Mouse (Mus musculus) MEL (cell line): ENCODE measurements around the gene Rrh. TPM values are rescaled to one million over a fixed set of nuclear protein-coding genes. Genes with fewer than 3 reads are reported as not detected.
A peak's percentile ranks its signal among the peaks of the same experiment; 100 is the strongest.

Experiments
- DNase-seq: peaks from one replicate; pipeline ENCODE4 v3.0.0; 2011; ENCODE audit warnings: low read depth, low spot score
- H3K27ac ChIP-seq: 2 replicates; pipeline ENCODE4 v1.5.1; 2012; ENCODE audit warnings: low read depth, mild to moderate bottlenecking, control low read depth, low read length, moderate library complexity; ENCODE audit not compliant: control insufficient read depth
- H3K27me3 ChIP-seq, 2 experiments: fragments of 150-350 bp in 1 of 2; sonication (generic) in 1 of 2; 2 replicates each; pipeline ENCODE4 v1.6.1; 2012; ENCODE audit warnings: low read length in 2 of 2, mild to moderate bottlenecking in 2 of 2, improper control_type of control experiment in 1 of 2, moderate library complexity in 1 of 2; ENCODE audit not compliant: insufficient read depth in 2 of 2, control insufficient read depth in 1 of 2
- H3K36me3 ChIP-seq, 2 experiments: 2 replicates each; pipeline ENCODE4 v1.6.1; 2012 to 2014; ENCODE audit warnings: low read length in 2 of 2, improper control_type of control experiment in 1 of 2, inconsistent platforms in 1 of 2, mild to moderate bottlenecking in 1 of 2; ENCODE audit not compliant: insufficient read depth in 2 of 2, control insufficient read depth in 1 of 2
- H3K4me1 ChIP-seq, 2 experiments: fragments of 150-350 bp in 1 of 2; sonication (generic) in 1 of 2; 2 replicates each; pipeline ENCODE4 v1.6.1; 2012; ENCODE audit warnings: low read length in 2 of 2, improper control_type of control experiment in 1 of 2, mild to moderate bottlenecking in 1 of 2; ENCODE audit not compliant: insufficient read depth in 2 of 2, control insufficient read depth in 1 of 2
- H3K4me3 ChIP-seq, 2 experiments: fragments of 150-350 bp in 1 of 2; sonication (generic) in 1 of 2; 2 replicates each; pipeline ENCODE4 v1.5.1; 2012; ENCODE audit warnings: low read depth in 2 of 2, low read length in 2 of 2, mild to moderate bottlenecking in 2 of 2, moderate library complexity in 2 of 2, control low read depth in 1 of 2, improper control_type of control experiment in 1 of 2; ENCODE audit not compliant: control insufficient read depth in 1 of 2, insufficient read depth in 1 of 2
- H3K79me2 ChIP-seq: 2 replicates; pipeline ENCODE4 v1.6.1; 2012; ENCODE audit warnings: mild to moderate bottlenecking, low read length, moderate library complexity; ENCODE audit not compliant: control insufficient read depth, poor library complexity, insufficient read depth
- H3K9ac ChIP-seq: 2 replicates; pipeline ENCODE4 v1.6.1; 2012; ENCODE audit warnings: low read depth, mild to moderate bottlenecking, control low read depth, low read length, moderate library complexity; ENCODE audit not compliant: control insufficient read depth, poor library complexity, severe bottlenecking
- H3K9me3 ChIP-seq: fragments of 150-350 bp; sonication (generic); replicated peaks from 2 replicates; pipeline ENCODE4 v1.6.1; 2012; ENCODE audit warnings: mild to moderate bottlenecking, low read length, improper control_type of control experiment, moderate library complexity; ENCODE audit not compliant: insufficient read depth
- BHLHE40 ChIP-seq: IDR thresholded peaks from 2 replicates; pipeline ENCODE4 v1.6.1; 2012; ENCODE audit warnings: low read depth, mild to moderate bottlenecking, inconsistent platforms, low read length, improper control_type of control experiment, borderline replicate concordance
- CHD1 ChIP-seq: IDR thresholded peaks from 2 replicates; pipeline ENCODE4 v1.6.1; 2012; ENCODE audit warnings: low read depth, mild to moderate bottlenecking, inconsistent platforms, low read length, improper control_type of control experiment
- ELF1 ChIP-seq: IDR thresholded peaks from 2 replicates; pipeline ENCODE4 v1.6.1; 2014; ENCODE audit warnings: low read depth, mild to moderate bottlenecking, inconsistent platforms, low read length, improper control_type of control experiment, moderate library complexity
- JUND ChIP-seq: IDR thresholded peaks from 2 replicates; pipeline ENCODE4 v1.6.1; 2011; ENCODE audit warnings: low read depth, mild to moderate bottlenecking, improper control_type of control experiment, low read length
- MAX ChIP-seq: IDR thresholded peaks from 2 replicates; pipeline ENCODE4 v1.6.1; 2011; ENCODE audit warnings: low read length, improper control_type of control experiment
- MEF2A ChIP-seq: IDR thresholded peaks from 2 replicates; pipeline ENCODE4 v1.6.1; 2014; ENCODE audit warnings: low read depth, mild to moderate bottlenecking, inconsistent platforms, low read length, improper control_type of control experiment; ENCODE audit not compliant: poor library complexity, insufficient replicate concordance, severe bottlenecking; ENCODE audit errors: extremely low read depth
- MYC ChIP-seq: IDR thresholded peaks from 2 replicates; pipeline ENCODE4 v1.6.1; 2011; ENCODE audit warnings: low read depth, mild to moderate bottlenecking, low read length, improper control_type of control experiment, moderate library complexity
- NRF1 ChIP-seq: IDR thresholded peaks from 2 replicates; pipeline ENCODE4 v1.6.1; 2014; ENCODE audit warnings: low read depth, mild to moderate bottlenecking, inconsistent platforms, low read length, improper control_type of control experiment, moderate library complexity; ENCODE audit not compliant: poor library complexity, insufficient read depth, severe bottlenecking
- POLR2AphosphoS5 ChIP-seq: IDR thresholded peaks from 2 replicates; pipeline ENCODE4 v1.6.1; 2012; ENCODE audit warnings: low read depth, borderline replicate concordance, mild to moderate bottlenecking, inconsistent platforms, low read length, moderate library complexity, mixed read lengths
- RAD21 ChIP-seq: IDR thresholded peaks from 2 replicates; pipeline ENCODE4 v1.6.1; 2011; ENCODE audit warnings: mild to moderate bottlenecking, low read depth, low read length, improper control_type of control experiment
- RCOR1 ChIP-seq: IDR thresholded peaks from 2 replicates; pipeline ENCODE4 v1.6.1; 2012; ENCODE audit warnings: low read depth, mild to moderate bottlenecking, inconsistent platforms, low read length, improper control_type of control experiment
- SIN3A ChIP-seq: IDR thresholded peaks from 2 replicates; pipeline ENCODE4 v1.6.1; 2012; ENCODE audit warnings: low read length, improper control_type of control experiment, inconsistent platforms
- TAL1 ChIP-seq: IDR thresholded peaks from 2 replicates; pipeline ENCODE4 v1.6.1; 2012; ENCODE audit warnings: mild to moderate bottlenecking, inconsistent platforms, low read length, moderate library complexity, mixed read lengths
- USF1 ChIP-seq: IDR thresholded peaks from 2 replicates; pipeline ENCODE4 v1.6.1; 2014; ENCODE audit warnings: low read depth, mild to moderate bottlenecking, inconsistent platforms, low read length, improper control_type of control experiment, moderate library complexity
- USF2 ChIP-seq, 2 experiments: IDR thresholded peaks; 2 replicates each; pipeline ENCODE4 v1.6.1; 2011 to 2012; ENCODE audit warnings: improper control_type of control experiment in 2 of 2, low read length in 2 of 2, borderline replicate concordance in 1 of 2, inconsistent platforms in 1 of 2, low read depth in 1 of 2, mild to moderate bottlenecking in 1 of 2; ENCODE audit not compliant: insufficient read depth in 1 of 2
- ZC3H11A ChIP-seq: IDR thresholded peaks from 2 replicates; pipeline ENCODE4 v1.6.1; 2012; ENCODE audit warnings: low read depth, mild to moderate bottlenecking, inconsistent platforms, low read length, improper control_type of control experiment
- ZNF384 ChIP-seq: IDR thresholded peaks from 2 replicates; pipeline ENCODE4 v1.6.1; 2012; ENCODE audit warnings: low read depth, mild to moderate bottlenecking, inconsistent platforms, low read length, improper control_type of control experiment
- polyA plus RNA-seq, 2 experiments: library from polyadenylated mRNA; stranded (reverse) in 1 of 2; unstranded in 1 of 2; fragments of >175 nt in 1 of 2; fragments of >200 nt in 1 of 2; gene quantifications; 2 replicates each; pipeline versions ENCODE4 v1.2.1 to v1.2.4; 2012; ENCODE audit warnings: low replicate concordance in 2 of 2, low read depth in 1 of 2; ENCODE audit not compliant: insufficient read length in 2 of 2, insufficient read depth in 1 of 2, missing spikeins in 1 of 2
- total RNA-seq: library from RNA; depleted of rRNA; stranded (reverse); fragments of 300-350 nt; gene quantifications from 2 replicates; pipeline ENCODE4 v1.2.3, GENCODE M21; 2012

Gene Rrh
- total and polyA plus RNA-seq, 3 experiments = 0.11 to 0.19 TPM; not detected in 1

DNA sequence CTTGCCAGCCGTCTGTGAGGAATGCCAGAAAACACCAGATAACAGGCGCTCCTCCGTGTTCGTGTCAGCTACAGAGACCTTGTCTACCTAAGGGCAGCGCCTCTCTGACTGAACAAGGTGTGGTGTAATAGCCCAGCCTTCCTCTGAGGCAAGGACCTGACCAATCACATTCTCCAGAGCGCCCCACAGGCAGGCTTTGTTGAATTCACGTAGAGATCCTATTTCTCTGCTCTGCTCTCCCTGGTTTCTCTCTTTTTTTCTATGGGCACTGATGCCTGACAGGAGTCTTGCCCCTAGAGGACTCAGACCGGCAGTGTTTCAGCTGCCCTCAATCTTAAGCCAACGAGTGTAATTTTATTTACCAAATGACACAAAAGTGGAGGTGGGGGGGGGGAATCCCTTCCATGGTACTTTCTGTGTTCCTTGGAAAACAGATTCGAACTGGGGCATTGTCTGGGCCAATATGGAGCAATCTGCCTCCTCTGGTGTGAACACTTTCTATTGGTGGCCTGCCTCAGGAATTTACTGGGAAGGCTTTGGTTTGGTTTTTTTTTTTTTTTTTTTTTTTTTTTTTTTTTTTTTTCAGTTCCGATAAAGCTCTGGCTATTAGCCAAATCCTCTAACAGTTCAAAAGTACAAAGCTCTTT is 13.8 kb upstream of the Rrh start:
- H3K27ac ChIP-seq = no peak overlapping the region
- peak overlapping the region; percentile 34 to 50 for H3K4me3 ChIP-seq
- H3K9ac ChIP-seq = peak overlapping the region; percentile 44
- no peaks in the 10 kb centered on the region for H3K79me2 ChIP-seq
- DNase-seq = peak; percentile 54
- H3K27me3 ChIP-seq = no peaks in the 10 kb centered on the region; a peak in 2 of 4 replicates
- no peaks in the 10 kb centered on the region for H3K9me3 ChIP-seq
- H3K36me3 ChIP-seq = peaks cover 0 to 6% of the 10 kb centered on the region in 2 experiments; a peak in 2 of 4 replicates
- peaks cover 0 to 13% of the 10 kb centered on the region in 2 experiments; a peak in 3 of 4 replicates for H3K4me1 ChIP-seq
- TF ChIP-seq MEF2A (no peak), TAL1 (no peak), BHLHE40 (no peak), RAD21 (no peak), ZNF384 (peak; percentile 80)

DNA sequence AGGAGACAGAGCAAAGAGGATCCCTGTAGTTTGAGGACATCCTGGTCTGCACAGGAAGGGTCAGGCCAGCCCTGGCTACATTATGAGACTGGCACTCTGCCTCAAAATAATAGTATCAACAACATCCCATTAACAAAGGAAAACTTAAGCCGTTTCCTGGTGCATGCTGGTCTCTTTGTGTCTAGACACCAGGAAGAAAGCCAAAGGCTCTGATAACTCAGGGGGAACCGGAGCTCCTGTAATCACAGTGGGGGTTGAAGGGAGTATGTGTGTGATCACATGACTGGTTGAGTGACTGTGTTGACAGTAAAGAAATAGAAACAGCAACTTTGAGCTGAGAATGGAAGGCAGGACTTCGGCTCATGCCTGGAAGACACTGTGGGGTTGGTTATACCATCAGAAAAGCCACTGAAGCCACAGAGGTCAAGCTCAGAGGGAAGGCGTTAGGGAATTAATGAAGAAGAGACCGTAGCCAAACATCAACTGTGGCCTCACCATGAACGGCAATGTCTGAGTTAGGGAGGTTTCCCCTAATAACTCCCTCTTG is 13.1 kb upstream of the Rrh start, which contains the start of gene Cfi:
Cfi (plus strand) TSS at position 497 of the 547 bp plus-strand sequence.
- TF ChIP-seq POLR2AphosphoS5 (no peak), SIN3A (peak; percentile 24; the same call in 1 of the 2 replicates), RCOR1 (no peak), ZNF384 (no peak), MAX (no peak), USF2 (IDR thresholded peaks at IDR 0.05; ENCODE audit: borderline replicate concordance in 1 of 2, insufficient read depth in 1 of 2, low read depth in 1 of 2, low read length in 2 of 2) (0 out of 4 replicates have a peak, but pooled peaks of 1 of the 2 experiments have one; percentile 23), MYC (no peak), ELF1 (no peak), NRF1 (no peak), RAD21 (no peak), JUND (no peak), USF1 (peak; percentile 82), ZC3H11A (no peak), CHD1 (no peak)
- TF ChIP-seq, all 39 proteins: peak for 3
- peak; percentile 48 for DNase-seq
- Histone ChIP-seq H3K4me3 (peak within 1 kb of the TSS; percentile 34 to 50), H3K79me2 (peaks cover 5% of the 10 kb centered on the region), H3K27me3 (no peaks in the 10 kb centered on the region; a peak in 1 of 4 replicates), H3K4me1 (peaks cover 0 to 13% of the 10 kb centered on the region in 2 experiments; a peak in 3 of 4 replicates), H3K9me3 (no peaks in the 10 kb centered on the region), H3K36me3 (peaks cover 0 to 6% of the 10 kb centered on the region in 2 experiments; a peak in 2 of 4 replicates), H3K9ac (peak within 1 kb of the TSS; percentile 44), H3K27ac (no peak within 1 kb of the TSS)
